Mouse (Mus musculus) ES-E14 (cell line): ENCODE results near the gene Ppp2ca. TPM values are rescaled to one million over a fixed set of nuclear protein-coding genes. Genes with fewer than 3 reads are reported as not detected.
"Not testable (repeated sequence)": the region's sequence is repeated elsewhere in the genome, so short reads cannot be mapped to it uniquely, and the experiment has no call there.

Experiments
- DNase-seq: peaks from one replicate; pipeline ENCODE4 v3.0.0-alpha.2; 2013; ENCODE audit warnings: low read depth, low spot score
- H3K27ac ChIP-seq: 2 replicates; pipeline ENCODE4 v1.5.1; 2012; ENCODE audit warnings: low read depth, mild to moderate bottlenecking, low read length, moderate library complexity, mixed read lengths; ENCODE audit not compliant: poor library complexity, insufficient read depth, severe bottlenecking
- H3K36me3 ChIP-seq: 2 replicates; pipeline ENCODE4 v1.6.1; 2012; ENCODE audit warnings: mild to moderate bottlenecking, low read length, moderate library complexity, mixed read lengths; ENCODE audit not compliant: control insufficient read depth, poor library complexity, insufficient read depth, severe bottlenecking
- H3K4me1 ChIP-seq, 2 experiments: fragments of 150-350 bp in 1 of 2; sonication (generic) in 1 of 2; 2 replicates each; pipeline ENCODE4 v1.6.1; 2012; ENCODE audit warnings: low read length in 2 of 2, mild to moderate bottlenecking in 1 of 2, mixed read lengths in 1 of 2; ENCODE audit not compliant: control insufficient read depth in 2 of 2, insufficient read depth in 2 of 2, poor library complexity in 1 of 2
- H3K4me3 ChIP-seq, 2 experiments: fragments of 150-350 bp in 1 of 2; sonication (generic) in 1 of 2; 2 replicates each; pipeline ENCODE4 v1.5.1; 2012; ENCODE audit warnings: low read length in 2 of 2, low read depth in 1 of 2, mild to moderate bottlenecking in 1 of 2, mixed read lengths in 1 of 2; ENCODE audit not compliant: insufficient read depth in 1 of 2, poor library complexity in 1 of 2, severe bottlenecking in 1 of 2
- H3K9ac ChIP-seq: 2 replicates; pipeline ENCODE4 v1.6.1; 2012; ENCODE audit warnings: low read depth, mild to moderate bottlenecking, low read length, mixed read lengths; ENCODE audit not compliant: poor library complexity, insufficient read depth, severe bottlenecking
- H3K9me3 ChIP-seq: fragments of 150-350 bp; sonication (generic); 2 replicates; pipeline ENCODE4 v1.6.1; 2012; ENCODE audit warnings: low read depth, mild to moderate bottlenecking, low read length; ENCODE audit not compliant: control insufficient read depth, insufficient read depth
- CHD2 ChIP-seq: IDR thresholded peaks from 2 replicates; pipeline ENCODE4 v1.6.1; 2014; ENCODE audit warnings: mild to moderate bottlenecking, low read depth, low read length, inconsistent platforms
- HCFC1 ChIP-seq: IDR thresholded peaks from 2 replicates; pipeline ENCODE4 v1.6.1; 2012; ENCODE audit warnings: low read length, inconsistent platforms, borderline replicate concordance; ENCODE audit not compliant: insufficient read depth
- MAFK ChIP-seq: IDR thresholded peaks from 2 replicates; pipeline ENCODE4 v1.6.1; 2014; ENCODE audit warnings: mild to moderate bottlenecking, low read depth, low read length, inconsistent platforms; ENCODE audit not compliant: insufficient read depth
- ZC3H11A ChIP-seq: IDR thresholded peaks from 2 replicates; pipeline ENCODE4 v1.6.1; 2012; ENCODE audit warnings: low read depth, mild to moderate bottlenecking, inconsistent platforms, low read length, borderline replicate concordance
- ZNF384 ChIP-seq: IDR thresholded peaks from 2 replicates; pipeline ENCODE4 v1.6.1; 2012; ENCODE audit warnings: low read depth, low read length, inconsistent platforms
- in situ Hi-C, 2 experiments: fragments of 600-800 bp; cut with MboI; formaldehyde crosslinking; loops; one replicate each; pipeline ENCODE4 v1.15.1; 2025; ENCODE audit warnings: low sequenced_read_pairs in 2 of 2, inconsistent platforms in 1 of 2; ENCODE audit not compliant: unreplicated experiment in 2 of 2
- total RNA-seq: library from RNA; depleted of rRNA; stranded (reverse); fragments of 300-350 nt; gene quantifications from 2 replicates; pipeline ENCODE4 v1.2.3, GENCODE M21; 2012

Ppp2ca gene
- total RNA-seq, 1 experiment = 70.4 TPM

GRCm38 (mm10) chr11:52130451-52131068, 32.1 kb downstream of the Ppp2ca start:
- no peak for DNase-seq
- in situ Hi-C loops = loop anchor here in 1 of 2 experiments (10.0 kb wide), 1 partner anchor 214 kb away; no protein-coding TSS in a partner anchor

GRCm38 (mm10) chr11:52143675-52144074, 45.2 kb downstream of the Ppp2ca start:
- in situ Hi-C loops, H3K27ac ChIP-seq, DNase-seq, H3K36me3 ChIP-seq, H3K9me3 ChIP-seq, H3K4me3 ChIP-seq, H3K9ac ChIP-seq, H3K4me1 ChIP-seq: not testable (repeated sequence)
- peak; percentile 65; the same call in 1 of the 2 replicates for TF ChIP-seq ZC3H11A

More at GRCm38 (mm10) chr11:52130451-52131068, 32.1 kb downstream of the Ppp2ca start:
- H3K27ac ChIP-seq = no peak overlapping the region
- no peaks in the 10 kb centered on the region for H3K9me3 ChIP-seq
- no peak overlapping the region for H3K9ac ChIP-seq
- H3K4me1 ChIP-seq = 0 out of 4 replicates have a peak, but pooled peaks cover 0 to 2% of the 10 kb centered on the region in 2 experiments
- 0 out of 2 replicates have a peak, but pooled peaks cover 3% of the 10 kb centered on the region for H3K36me3 ChIP-seq
- TF ChIP-seq HCFC1 = no peak
- TF ChIP-seq CHD2 = no peak
- TF ChIP-seq ZC3H11A = no peak
- no peak for TF ChIP-seq MAFK
- no peak for TF ChIP-seq ZNF384
- H3K4me3 ChIP-seq = no peak overlapping the region

GRCm38 (mm10) chr11:52145428-52145827, 46.9 kb downstream of the Ppp2ca start, which contains the start of gene Olfr1373:
Gene Olfr1373, minus strand, starts transcription at chr11:52145528.
- H3K27ac ChIP-seq, DNase-seq, H3K4me1 ChIP-seq, H3K9me3 ChIP-seq, H3K9ac ChIP-seq, H3K36me3 ChIP-seq, in situ Hi-C loops, H3K4me3 ChIP-seq: not testable (repeated sequence)

- no peaks in the 10 kb centered on the region for H3K9me3 ChIP-seq
- H3K4me1 ChIP-seq = peaks cover 0 to 2% of the 10 kb centered on the region in 2 experiments; a peak in 1 of 4 replicates
- no peak for TF ChIP-seq ZNF384
- TF ChIP-seq ZC3H11A = no peak
- in situ Hi-C loops = no loop called here
- DNase-seq = no peak
- H3K4me3 ChIP-seq = no peak overlapping the region
- no peak overlapping the region for H3K27ac ChIP-seq
- H3K9ac ChIP-seq = no peak overlapping the region
- no peaks in the 10 kb centered on the region for H3K36me3 ChIP-seq
Observed at GRCm38 (mm10) chr11:52163926-52164325, 65.4 kb downstream of the Ppp2ca start.

GRCm38 (mm10) chr11:52167126-52167525, 68.6 kb downstream of the Ppp2ca start:
- no peaks in the 10 kb centered on the region for H3K36me3 ChIP-seq
- TF ChIP-seq ZC3H11A = no peak
- no peak for TF ChIP-seq CHD2
- no peak for TF ChIP-seq MAFK
- TF ChIP-seq ZNF384 = no peak
- TF ChIP-seq HCFC1 = no peak
- no peaks in the 10 kb centered on the region for H3K9me3 ChIP-seq
- H3K9ac ChIP-seq = peak overlapping the region; percentile 53; the same call in 1 of the 2 replicates
- H3K4me1 ChIP-seq = peaks cover 0 to 2% of the 10 kb centered on the region in 2 experiments; a peak in 1 of 4 replicates
- in situ Hi-C loops = no loop called here
- H3K27ac ChIP-seq = no peak overlapping the region
- H3K4me3 ChIP-seq = peak overlapping the region; percentile 46 to 62; a peak in 3 of 4 replicates
- DNase-seq = no peak

- Histone ChIP-seq H3K9ac (peak overlapping the region; percentile 65), H3K4me3 (peak overlapping the region; percentile 61 to 77)
- H3K9me3 ChIP-seq, H3K27ac ChIP-seq, H3K36me3 ChIP-seq, in situ Hi-C loops, DNase-seq, H3K4me1 ChIP-seq: not testable (repeated sequence)
Observed at GRCm38 (mm10) chr11:52167901-52168302, 69.4 kb downstream of the Ppp2ca start.
